Mouse (Mus musculus): ENCODE measurements around the gene Rcl1. TPM values are rescaled to one million over a fixed set of nuclear protein-coding genes. Genes with fewer than 3 reads are reported as not detected.
A peak's percentile ranks its signal among the peaks of the same experiment; 100 is the strongest.

The Rcl1 gene
- total RNA-seq (2014; fragmentation: Nextera tagmentation): 22.7 and 32.8 TPM in 2 replicates
- total RNA-seq (2017): 47.1 and 49.5 TPM in 2 replicates
- polyA plus RNA-seq (2012): 52.4 and 57.4 TPM in 2 replicates

DNA sequence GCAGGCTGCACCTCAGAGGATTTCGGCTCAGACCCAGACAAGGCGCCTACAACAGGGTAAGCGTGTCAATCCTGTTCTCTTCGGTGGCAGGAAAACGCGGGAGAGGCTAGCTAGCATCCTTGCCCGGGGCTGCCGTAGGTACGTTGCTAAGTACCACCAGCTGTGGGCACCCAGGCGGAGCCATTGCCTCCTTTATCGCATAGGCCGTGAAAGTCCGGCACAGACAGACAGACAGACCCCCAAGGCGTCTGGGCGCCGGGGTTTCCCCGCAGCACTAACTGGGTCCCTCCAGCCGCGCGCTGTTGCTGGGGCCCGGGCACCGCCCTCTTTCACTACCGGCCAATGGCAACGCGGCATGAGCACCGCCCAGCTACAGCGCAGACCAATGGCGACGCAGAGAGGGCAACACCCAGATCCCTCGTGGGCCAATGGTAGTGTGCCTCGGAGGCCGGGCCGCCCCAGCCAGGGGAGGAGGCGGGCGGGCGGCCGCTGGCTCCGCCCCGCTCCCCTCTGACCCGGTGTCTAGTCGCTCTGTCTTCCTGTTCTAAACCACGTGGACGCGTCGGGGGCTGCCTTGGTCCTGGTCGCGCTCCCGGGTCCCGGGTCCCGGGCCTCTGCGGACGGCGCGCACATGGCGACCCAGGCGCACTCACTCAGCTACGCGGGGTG lies at the start of gene Rcl1:
TSS of gene Rcl1 (plus strand) at position 502 of the 669 bp plus-strand sequence.
- Histone ChIP-seq H3K36me3 (replicated peaks) (peaks cover 22% of the 10 kb centered on the region), H3K4me1 (ENCODE audit: insufficient read depth, low read depth, low read length) (peaks cover 42% of the 10 kb centered on the region), H3K4me3 (ENCODE audit: low read depth, low read length) (peak within 1 kb of the TSS; percentile 100), H3K9me3 (replicated peaks) (no peaks in the 10 kb centered on the region), H3K27me3 (ENCODE audit: insufficient read depth, low read length) (no peaks in the 10 kb centered on the region)
- peak; percentile 99 for DNase-seq (ENCODE audit: low spot score)
- peak; percentile 100 for ATAC-seq (ENCODE audit: extremely low read depth, insufficient number of reproducible peaks, low FRiP score, poor library complexity, severe bottlenecking)
- no peak for TF ChIP-seq CTCF (IDR thresholded peaks at IDR 0.05; ENCODE audit: low read depth, low read length)
- TF ChIP-seq TAL1 (conservative IDR thresholded peaks at IDR 0.05; ENCODE audit: low read depth, low read length): no peak
- no peak for TF ChIP-seq POLR2AphosphoS5 (IDR thresholded peaks at IDR 0.05; ENCODE audit: insufficient replicate concordance, low read depth, low read length)
- no peak for TF ChIP-seq GATA2 (IDR thresholded peaks at IDR 0.05; ENCODE audit: borderline replicate concordance, low read depth, low read length)
- no peak for TF ChIP-seq GATA1 (IDR thresholded peaks at IDR 0.05; ENCODE audit: borderline replicate concordance, low read length)

DNA sequence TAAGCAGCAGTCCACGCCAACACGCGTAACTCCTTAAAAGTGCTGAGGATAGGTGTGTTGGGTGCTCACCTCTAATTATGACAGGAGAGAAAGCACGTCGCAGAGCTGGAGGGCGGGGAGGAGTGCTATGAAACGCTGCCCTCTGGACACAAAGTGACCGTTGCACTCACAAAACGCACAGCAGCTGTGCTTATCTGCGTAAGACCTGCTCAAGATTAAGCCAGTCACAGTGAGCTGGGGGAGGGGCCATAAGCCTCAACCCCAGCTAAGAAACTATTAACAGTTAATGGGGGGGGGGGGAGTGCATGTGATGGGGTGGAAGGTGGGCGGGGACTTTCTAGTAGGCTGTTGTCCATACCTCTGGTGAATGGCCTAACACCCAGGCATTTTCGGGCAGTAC lies 48.4 kb upstream of the Rcl1 start:
- Histone ChIP-seq H3K27me3 (ENCODE audit: insufficient read depth, low read length) (peaks cover 4% of the 10 kb centered on the region; the same call in 1 of the 2 replicates), H3K4me3 (ENCODE audit: low read depth, low read length) (peak overlapping the region; percentile 34; the same call in 1 of the 2 replicates), H3K4me1 (ENCODE audit: insufficient read depth, low read depth, low read length) (peaks cover 63% of the 10 kb centered on the region), H3K9me3 (replicated peaks) (no peaks in the 10 kb centered on the region), H3K36me3 (replicated peaks) (no peaks in the 10 kb centered on the region)
- DNase-seq (ENCODE audit: low spot score) (no peak), ATAC-seq (ENCODE audit: extremely low read depth, insufficient number of reproducible peaks, low FRiP score, poor library complexity, severe bottlenecking) (peak; percentile 47; the same call in 1 of the 2 replicates)
- TF ChIP-seq TAL1 (conservative IDR thresholded peaks at IDR 0.05; ENCODE audit: low read depth, low read length) (no peak), GATA1 (IDR thresholded peaks at IDR 0.05; ENCODE audit: borderline replicate concordance, low read length) (no peak), GATA2 (IDR thresholded peaks at IDR 0.05; ENCODE audit: borderline replicate concordance, low read depth, low read length) (no peak), POLR2AphosphoS5 (IDR thresholded peaks at IDR 0.05; ENCODE audit: insufficient replicate concordance, low read depth, low read length) (no peak), CTCF (IDR thresholded peaks at IDR 0.05; ENCODE audit: low read depth, low read length) (no peak)

DNA sequence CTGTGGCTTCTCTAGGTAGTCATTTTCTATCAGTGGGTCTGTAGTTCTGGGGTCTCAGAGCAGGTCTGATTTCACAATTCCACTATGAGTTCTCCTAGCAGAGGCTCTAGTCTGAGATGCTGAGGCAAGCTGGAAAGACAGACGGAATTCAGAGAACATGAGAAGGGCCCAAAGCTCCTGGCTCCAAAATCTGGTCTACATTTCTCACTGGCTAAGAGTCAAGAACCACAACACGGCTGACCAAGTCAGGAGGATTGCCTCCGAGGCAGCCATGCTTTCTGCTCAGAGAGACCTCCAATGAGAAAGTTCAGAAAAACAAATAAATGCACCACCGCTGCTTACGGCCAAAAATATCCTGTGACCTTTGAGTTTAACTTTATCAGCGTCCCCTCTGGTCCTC lies 46.6 kb upstream of the Rcl1 start:
- TF ChIP-seq CTCF (IDR thresholded peaks at IDR 0.05; ENCODE audit: low read depth, low read length) (no peak), POLR2AphosphoS5 (IDR thresholded peaks at IDR 0.05; ENCODE audit: insufficient replicate concordance, low read depth, low read length) (no peak), GATA2 (IDR thresholded peaks at IDR 0.05; ENCODE audit: borderline replicate concordance, low read depth, low read length) (no peak), TAL1 (conservative IDR thresholded peaks at IDR 0.05; ENCODE audit: low read depth, low read length) (no peak), GATA1 (IDR thresholded peaks at IDR 0.05; ENCODE audit: borderline replicate concordance, low read length) (no peak)
- no peak for ATAC-seq (ENCODE audit: extremely low read depth, insufficient number of reproducible peaks, low FRiP score, poor library complexity, severe bottlenecking)
- Histone ChIP-seq H3K9me3 (replicated peaks) (no peaks in the 10 kb centered on the region), H3K4me1 (ENCODE audit: insufficient read depth, low read depth, low read length) (peaks cover 58% of the 10 kb centered on the region), H3K36me3 (replicated peaks) (no peaks in the 10 kb centered on the region), H3K4me3 (ENCODE audit: low read depth, low read length) (no peak overlapping the region), H3K27me3 (ENCODE audit: insufficient read depth, low read length) (peaks cover 4% of the 10 kb centered on the region; the same call in 1 of the 2 replicates)
- DNase-seq (ENCODE audit: low spot score): no peak

DNA sequence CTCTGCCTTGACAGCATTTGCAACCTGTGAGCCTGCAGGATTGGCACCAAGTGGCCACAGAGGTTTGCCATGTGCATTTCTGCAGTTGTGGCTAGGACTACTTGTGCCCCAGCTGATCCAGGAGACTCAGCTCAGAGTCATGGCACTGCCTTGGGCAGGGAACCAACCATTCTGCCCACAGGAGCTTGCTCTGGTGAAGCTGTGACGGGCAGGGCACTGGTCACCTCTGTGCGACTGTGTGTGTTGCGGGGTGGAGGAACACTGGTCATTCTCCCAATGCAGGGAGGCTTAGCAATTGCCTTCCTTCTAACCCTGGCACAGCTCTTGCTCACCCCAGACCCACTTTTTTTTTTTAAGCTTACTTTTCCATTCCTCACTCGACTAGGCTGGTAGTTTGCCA lies 45.7 kb upstream of the Rcl1 start:
- no peak overlapping the region for H3K4me3 ChIP-seq (ENCODE audit: low read depth, low read length)
- H3K9me3 ChIP-seq (replicated peaks): no peaks in the 10 kb centered on the region
- no peak for DNase-seq (ENCODE audit: low spot score)
- peaks cover 58% of the 10 kb centered on the region for H3K4me1 ChIP-seq (ENCODE audit: insufficient read depth, low read depth, low read length)
- H3K36me3 ChIP-seq (replicated peaks): no peaks in the 10 kb centered on the region
- TF ChIP-seq POLR2AphosphoS5 (IDR thresholded peaks at IDR 0.05; ENCODE audit: insufficient replicate concordance, low read depth, low read length): no peak
- no peak for TF ChIP-seq GATA1 (IDR thresholded peaks at IDR 0.05; ENCODE audit: borderline replicate concordance, low read length)
- TF ChIP-seq CTCF (IDR thresholded peaks at IDR 0.05; ENCODE audit: low read depth, low read length): no peak
- no peak for TF ChIP-seq GATA2 (IDR thresholded peaks at IDR 0.05; ENCODE audit: borderline replicate concordance, low read depth, low read length)
- TF ChIP-seq TAL1 (conservative IDR thresholded peaks at IDR 0.05; ENCODE audit: low read depth, low read length): no peak
- no peak for ATAC-seq (ENCODE audit: extremely low read depth, insufficient number of reproducible peaks, low FRiP score, poor library complexity, severe bottlenecking)
- peaks cover 4% of the 10 kb centered on the region; the same call in 1 of the 2 replicates for H3K27me3 ChIP-seq (ENCODE audit: insufficient read depth, low read length)

DNA sequence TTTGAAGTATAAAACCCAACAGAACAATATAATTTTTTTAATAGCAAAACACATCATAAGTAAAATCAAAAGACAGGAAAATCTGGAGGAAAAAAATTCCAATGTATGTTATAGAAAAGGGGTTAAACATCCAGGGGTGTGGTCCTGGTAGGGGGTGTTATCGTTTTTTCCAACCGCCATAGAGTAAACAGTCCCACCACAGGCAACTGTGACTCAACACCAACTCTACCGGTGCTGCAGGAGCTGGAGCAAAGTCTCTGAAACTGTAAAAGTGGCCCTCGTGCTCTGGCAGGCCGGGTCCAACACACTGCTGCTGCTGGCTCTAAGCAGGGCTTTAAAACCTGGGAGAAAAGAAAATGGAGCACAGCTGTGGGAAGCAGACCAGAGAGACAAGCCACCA lies 42.4 kb upstream of the Rcl1 start:
- TF ChIP-seq CTCF (IDR thresholded peaks at IDR 0.05; ENCODE audit: low read depth, low read length) (no peak), POLR2AphosphoS5 (IDR thresholded peaks at IDR 0.05; ENCODE audit: insufficient replicate concordance, low read depth, low read length) (no peak), GATA2 (IDR thresholded peaks at IDR 0.05; ENCODE audit: borderline replicate concordance, low read depth, low read length) (no peak), TAL1 (conservative IDR thresholded peaks at IDR 0.05; ENCODE audit: low read depth, low read length) (no peak), GATA1 (IDR thresholded peaks at IDR 0.05; ENCODE audit: borderline replicate concordance, low read length) (no peak)
- no peak for ATAC-seq (ENCODE audit: extremely low read depth, insufficient number of reproducible peaks, low FRiP score, poor library complexity, severe bottlenecking)

DNA sequence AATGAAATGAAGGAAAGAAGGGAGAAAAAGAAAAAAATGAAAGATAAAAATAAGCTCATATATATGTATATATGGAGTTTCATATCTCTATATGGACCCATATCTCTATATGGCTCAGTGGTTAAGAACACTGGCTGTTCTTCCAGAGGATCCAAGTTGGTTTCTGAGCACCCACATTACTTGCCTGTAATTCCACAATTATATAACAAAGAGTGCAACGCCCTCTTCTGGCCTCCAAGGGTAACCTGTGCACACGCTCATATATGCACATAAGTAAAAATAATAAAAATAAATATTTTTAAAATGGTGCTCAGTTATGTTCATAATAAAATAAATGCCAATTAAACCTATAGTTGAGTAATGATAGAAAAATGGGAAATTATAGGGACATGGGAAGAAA lies 41.5 kb upstream of the Rcl1 start:
- TF ChIP-seq CTCF (IDR thresholded peaks at IDR 0.05; ENCODE audit: low read depth, low read length) (no peak), TAL1 (conservative IDR thresholded peaks at IDR 0.05; ENCODE audit: low read depth, low read length) (no peak), GATA2 (IDR thresholded peaks at IDR 0.05; ENCODE audit: borderline replicate concordance, low read depth, low read length) (no peak), POLR2AphosphoS5 (IDR thresholded peaks at IDR 0.05; ENCODE audit: insufficient replicate concordance, low read depth, low read length) (no peak)
- peaks cover 68% of the 10 kb centered on the region for H3K4me1 ChIP-seq (ENCODE audit: insufficient read depth, low read depth, low read length)
- H3K36me3 ChIP-seq (replicated peaks): no peaks in the 10 kb centered on the region
- no peak overlapping the region for H3K4me3 ChIP-seq (ENCODE audit: low read depth, low read length)
- DNase-seq (ENCODE audit: low spot score) (no peak), ATAC-seq (ENCODE audit: extremely low read depth, insufficient number of reproducible peaks, low FRiP score, poor library complexity, severe bottlenecking) (no peak)
- H3K27me3 ChIP-seq (ENCODE audit: insufficient read depth, low read length): peaks cover 4% of the 10 kb centered on the region; the same call in 1 of the 2 replicates
- no peaks in the 10 kb centered on the region for H3K9me3 ChIP-seq (replicated peaks)

More for the DNA sequence above, 42.4 kb upstream of the Rcl1 start:
- H3K9me3 ChIP-seq (replicated peaks): no peaks in the 10 kb centered on the region
- no peak for DNase-seq (ENCODE audit: low spot score)
- no peaks in the 10 kb centered on the region for H3K36me3 ChIP-seq (replicated peaks)
- no peak overlapping the region for H3K4me3 ChIP-seq (ENCODE audit: low read depth, low read length)
- peaks cover 61% of the 10 kb centered on the region for H3K4me1 ChIP-seq (ENCODE audit: insufficient read depth, low read depth, low read length)
- H3K27me3 ChIP-seq (ENCODE audit: insufficient read depth, low read length): peaks cover 4% of the 10 kb centered on the region; the same call in 1 of the 2 replicates
